Mouse (Mus musculus) spleen, adult 2 months (tissue): ENCODE data around the gene Unk.

Source experiments
- CTCF ChIP-seq: fragments of 200-500 bp; IDR thresholded peaks from 2 replicates; pipeline ENCODE4 v1.5.1; 2011; ENCODE audit warnings: mild to moderate bottlenecking, inconsistent platforms; ENCODE audit not compliant: insufficient read depth, insufficient read length, insufficient replicate concordance; ENCODE audit errors: extremely low read depth
- POLR2A ChIP-seq: fragments of 200-500 bp; IDR thresholded peaks from 2 replicates; pipeline ENCODE4 v1.6.1; 2011; ENCODE audit warnings: low read depth, low read length, inconsistent platforms

DNA sequence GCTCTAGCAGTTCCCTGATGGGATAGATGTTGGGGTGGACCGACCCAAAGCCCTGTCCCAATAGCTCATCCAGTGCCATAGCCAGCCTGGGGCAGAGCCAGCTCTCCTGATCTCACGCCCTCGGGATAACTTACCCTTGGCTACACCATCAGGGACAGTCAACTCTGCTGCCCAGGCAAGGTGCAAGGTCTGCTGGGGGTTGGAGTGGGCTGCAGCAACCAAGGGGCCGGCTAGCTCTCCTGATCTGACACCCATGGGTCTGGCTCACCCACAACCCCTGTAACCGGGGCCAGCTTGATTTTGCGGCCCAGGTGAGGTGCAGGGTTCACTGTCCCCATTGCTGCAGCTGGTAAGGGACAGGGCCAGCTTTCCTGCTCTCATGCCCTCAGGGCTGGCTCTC is 61.5 kb downstream of the Unk start:
- TF ChIP-seq CTCF: no peak
- no peak for TF ChIP-seq POLR2A
